Comparison of ENCODE assay signal across 9 mouse cellular contexts in the genomic region with DNA sequence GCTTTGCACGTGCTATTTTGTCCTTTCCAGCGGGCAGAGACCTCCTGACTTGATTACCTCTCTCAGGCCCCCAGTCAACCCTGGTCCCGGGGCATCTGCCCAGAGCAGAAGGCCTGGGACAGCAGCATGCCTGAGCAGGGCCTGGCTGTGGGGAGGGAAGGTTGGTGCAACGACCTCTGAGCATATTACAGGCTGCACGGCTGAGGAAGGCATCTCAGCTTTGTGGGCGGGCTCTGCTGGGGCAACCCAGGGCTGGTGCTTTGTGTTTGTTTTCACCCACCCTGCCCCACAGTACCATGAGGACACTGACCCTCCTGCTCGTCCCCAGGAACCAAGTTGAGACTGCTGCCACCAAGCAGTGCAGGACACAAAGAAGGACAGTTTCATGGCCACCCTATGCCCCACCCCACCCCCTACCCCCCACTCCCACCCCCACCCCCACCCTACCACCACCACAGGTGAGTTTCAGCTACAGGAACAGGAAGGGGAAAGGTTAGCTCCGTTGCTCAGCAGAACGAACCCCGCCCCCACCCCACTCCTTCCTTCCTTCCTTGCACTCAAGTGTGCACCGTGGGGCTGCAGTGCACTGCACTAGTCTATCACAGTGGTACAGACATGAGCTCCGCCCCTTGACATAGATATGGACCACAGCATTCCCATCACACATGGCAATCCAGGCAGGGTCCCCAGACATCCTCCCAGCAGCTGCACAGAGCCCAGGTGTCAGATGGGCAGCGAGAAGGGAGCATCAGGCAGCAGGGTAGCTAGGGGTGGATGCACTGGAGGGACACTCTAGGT. TPM values are rescaled to one million over a fixed set of nuclear protein-coding genes. Genes with fewer than 3 reads are reported as not detected.
DNase-seq lines count a peak whose midpoint lies in the region; ATAC-seq and TF ChIP-seq lines count a peak whose summit lies in the region.
"Had no signal": no experiment of that assay in that cellular context is flagged by ENCODE, and none has a peak within 500 bp of the region (broad histone marks: within the 10 kb centered on the region; RNA-seq: fewer than 3 reads in every experiment).

No protein-coding gene starts in this region.

- no peak overlapping the region for H3K4me2 ChIP-seq in forebrain, embryonic 14.5 days (ENCODE audit: low read length)
- no peak overlapping the region for H3K4me2 ChIP-seq in forebrain, embryonic 12.5 days
- no peak overlapping the region for H3K4me2 ChIP-seq in lung, embryonic 16.5 days (ENCODE audit: low read depth, low read length)

- H3K27ac ChIP-seq in forebrain, embryonic 14.5 days (ENCODE audit: low read depth, low read length): no peak overlapping the region
- H3K27ac ChIP-seq in forebrain, embryonic 12.5 days: no peak overlapping the region
- H3K27ac ChIP-seq in lung, embryonic 16.5 days (ENCODE audit: low read length): no peak overlapping the region
- H3K27ac ChIP-seq: macrophage had no signal

- no peak for DNase-seq in forebrain, embryonic 14.5 days (ENCODE audit: low spot score)
- no peak for DNase-seq in lung, adult 2 months
- peak; percentile 56 to 59 for DNase-seq in thymus, postnatal 10 days (ENCODE audit: low spot score in 2 of 2)
- no peak for DNase-seq in testis, postnatal 14 days (ENCODE audit: low spot score)
- DNase-seq in layer of hippocampus, adult 11-12 months (ENCODE audit: low spot score): no peak

- no peak for ATAC-seq in forebrain, embryonic 14.5 days
- ATAC-seq in forebrain, embryonic 12.5 days (ENCODE audit: low FRiP score): no peak
- peak; percentile 22 for ATAC-seq in lung, embryonic 16.5 days (ENCODE audit: low read depth)
- ATAC-seq in megakaryocyte, adult 5-6 weeks (ENCODE audit: poor library complexity, severe bottlenecking): peak; percentile 51

- H3K27me3 ChIP-seq in forebrain, embryonic 14.5 days (replicated peaks; ENCODE audit: control insufficient read depth, insufficient read depth, low read length): no peaks in the 10 kb centered on the region
- H3K27me3 ChIP-seq in forebrain, embryonic 12.5 days: no peaks in the 10 kb centered on the region
- no peaks in the 10 kb centered on the region for H3K27me3 ChIP-seq in lung, embryonic 16.5 days (ENCODE audit: control insufficient read depth, insufficient read depth, low read depth, low read length)

- no peak for TF ChIP-seq CTCF in lung, adult 2 months (IDR thresholded peaks at IDR 0.05; ENCODE audit: insufficient read depth, low read length)

- H3K4me1 ChIP-seq in forebrain, embryonic 14.5 days (ENCODE audit: control insufficient read depth, insufficient read depth, low read length): peaks cover 13% of the 10 kb centered on the region
- peaks cover 42% of the 10 kb centered on the region for H3K4me1 ChIP-seq in forebrain, embryonic 12.5 days
- H3K4me1 ChIP-seq in lung, embryonic 16.5 days (replicated peaks; ENCODE audit: control insufficient read depth, insufficient read depth, low read length): peaks cover 5% of the 10 kb centered on the region
- H3K4me1 ChIP-seq in lung, adult 2 months (ENCODE audit: control insufficient read depth, insufficient read depth, low read length): peaks cover 2% of the 10 kb centered on the region

- H3K9ac ChIP-seq in forebrain, embryonic 14.5 days (ENCODE audit: low read length): 0 out of 2 replicates have a peak overlapping the region, but pooled peaks have one; percentile 21
- H3K9ac ChIP-seq in forebrain, embryonic 12.5 days: no peak overlapping the region; the same call in 1 of the 2 replicates
- H3K9ac ChIP-seq in lung, embryonic 16.5 days (ENCODE audit: low read length): 0 out of 2 replicates have a peak overlapping the region, but pooled peaks have one; percentile 30

- WGBS in forebrain, embryonic 14.5 days: 47% methylated on average over 13 of the region's 13 CpGs
- WGBS in forebrain, embryonic 12.5 days: 41% methylated on average over 13 of the region's 13 CpGs
- WGBS in lung, embryonic 16.5 days: 31% methylated on average over 12 of the region's 13 CpGs
- 42% methylated on average over 13 of the region's 13 CpGs for WGBS in lung, adult 2 months

- no peaks in the 10 kb centered on the region for H3K9me3 ChIP-seq in forebrain, embryonic 14.5 days (replicated peaks; ENCODE audit: control insufficient read depth, low read length)
- no peaks in the 10 kb centered on the region for H3K9me3 ChIP-seq in forebrain, embryonic 12.5 days
- H3K9me3 ChIP-seq in lung, embryonic 16.5 days (ENCODE audit: control insufficient read depth, low read length): no peaks in the 10 kb centered on the region

- TF ChIP-seq POLR2A in lung, adult 2 months (IDR thresholded peaks at IDR 0.05; ENCODE audit: borderline replicate concordance, extremely low read depth, low read depth, low read length): no peak

- H3K4me3 ChIP-seq in forebrain, embryonic 14.5 days (ENCODE audit: low read depth, low read length): no peak overlapping the region
- no peak overlapping the region for H3K4me3 ChIP-seq in forebrain, embryonic 12.5 days (replicated peaks)
- H3K4me3 ChIP-seq in lung, embryonic 16.5 days (ENCODE audit: low read length): no peak overlapping the region
- no peak overlapping the region for H3K4me3 ChIP-seq in lung, adult 2 months (replicated peaks; ENCODE audit: extremely low read depth, low read depth, low read length)

- no peaks in the 10 kb centered on the region for H3K36me3 ChIP-seq in forebrain, embryonic 14.5 days (ENCODE audit: control insufficient read depth, insufficient read depth, low read length)
- no peaks in the 10 kb centered on the region for H3K36me3 ChIP-seq in forebrain, embryonic 12.5 days (replicated peaks)
- no peaks in the 10 kb centered on the region for H3K36me3 ChIP-seq in lung, embryonic 16.5 days (ENCODE audit: control insufficient read depth, insufficient read depth, low read length)

RNA-seq across cellular contexts. Expression of gene Sik1, which starts 34.3 kb away (rescaled TPM):
- polyA plus RNA-seq in forebrain, embryonic 14.5 days (2014; fragmentation: Nextera tagmentation; extraction: Ambion mirVana): 12.2 and 14.7 TPM in 2 replicates
- polyA plus RNA-seq in forebrain, embryonic 12.5 days (2016; fragmentation: Nextera tagmentation; extraction: Ambion mirVana): 15.2 and 16.7 TPM in 2 replicates
- polyA plus RNA-seq in lung, embryonic 16.5 days (2015; fragmentation: Nextera tagmentation; extraction: Ambion mirVana): 32.7 and 33.0 TPM in 2 replicates
- polyA plus RNA-seq in lung, adult 2 months (2012; rRNA removed): 60.5 and 87.9 TPM in 2 replicates
- 29.9 and 37.6 TPM in 2 replicates for total RNA-seq in megakaryocyte, adult 5-6 weeks (2015)
- 30.6 and 31.2 TPM in 2 replicates for total RNA-seq in megakaryocyte, adult 5-6 weeks (2017)

Comparison
In these comparisons a context has a peak if more than half of its experiments do, and no peak if none do; other contexts are left out.
1. ATAC-seq: peak in lung, embryonic 16.5 days (single experiment) and megakaryocyte, adult 5-6 weeks (single experiment); none in forebrain, embryonic 14.5 days (single experiment) and forebrain, embryonic 12.5 days (single experiment).
2. DNase-seq: peak in thymus, postnatal 10 days (2 of 2); none in forebrain, embryonic 14.5 days (single experiment), lung, adult 2 months (single experiment), testis, postnatal 14 days (single experiment) and layer of hippocampus, adult 11-12 months (single experiment).